Mouse (Mus musculus) spleen, adult 2 months (tissue): ENCODE measurements around the gene Cd5.

Source experiments
- CTCF ChIP-seq: fragments of 200-500 bp; IDR thresholded peaks from 2 replicates; pipeline ENCODE4 v1.5.1; 2011; ENCODE audit warnings: mild to moderate bottlenecking, inconsistent platforms; ENCODE audit not compliant: insufficient read depth, insufficient read length, insufficient replicate concordance; ENCODE audit errors: extremely low read depth
- POLR2A ChIP-seq: fragments of 200-500 bp; IDR thresholded peaks from 2 replicates; pipeline ENCODE4 v1.6.1; 2011; ENCODE audit warnings: low read depth, low read length, inconsistent platforms

DNA sequence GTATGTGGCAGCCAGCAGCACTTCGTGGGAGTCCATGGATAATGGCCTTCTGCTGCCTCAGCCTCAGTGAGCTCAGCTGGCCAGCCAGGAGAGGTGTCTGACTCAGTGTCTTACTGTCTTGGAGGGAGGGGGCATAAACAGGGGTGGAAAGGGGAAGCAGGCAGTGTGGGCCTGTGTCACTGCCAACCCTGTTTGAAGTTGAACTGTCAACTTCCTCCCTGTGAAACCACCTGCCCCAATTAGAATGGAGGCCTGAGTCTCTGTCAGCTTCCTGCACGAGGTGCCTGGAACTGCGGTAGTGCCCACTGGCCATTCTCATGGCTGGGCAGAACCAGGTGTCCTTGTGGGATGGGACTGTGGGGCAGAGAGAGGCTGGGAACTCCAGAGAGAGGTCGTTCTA is at the start of gene Cd5:
- TF ChIP-seq CTCF, result no peak
- peak; percentile 8; the same call in 1 of the 2 replicates for TF ChIP-seq POLR2A
